Mouse (Mus musculus): Measurements from ENCODE around the gene Mpp6. TPM values are rescaled to one million over a fixed set of nuclear protein-coding genes. Genes with fewer than 3 reads are reported as not detected.

The Mpp6 gene
- total RNA-seq, 2 experiments from 2014 or later, result 85.9 to 93.5 TPM

- intact Hi-C loops (cut with DNase I), result no loop called here
Measured at GRCm38 (mm10) chr6:50137651-50138050, 27.6 kb downstream of the Mpp6 start.

GRCm38 (mm10) chr6:50139526-50139925, 29.5 kb downstream of the Mpp6 start:
- intact Hi-C loops (cut with DNase I), result no loop called here
- no peak for DNase-seq (ENCODE audit: low spot score in 2 of 2)

More at GRCm38 (mm10) chr6:50137651-50138050, 27.6 kb downstream of the Mpp6 start:
- DNase-seq (ENCODE audit: low spot score in 2 of 2), result no peak

GRCm38 (mm10) chr6:50146158-50146557, 36.1 kb downstream of the Mpp6 start:
- intact Hi-C loops (cut with DNase I), result no loop called here
- DNase-seq (ENCODE audit: low spot score in 2 of 2), result no peak

GRCm38 (mm10) chr6:50149378-50149777, 39.3 kb downstream of the Mpp6 start:
- no peak for DNase-seq (ENCODE audit: low spot score in 2 of 2)
- intact Hi-C loops (cut with DNase I), result no loop called here

- no peak for DNase-seq (ENCODE audit: low spot score in 2 of 2)
- intact Hi-C loops (cut with DNase I), result no loop called here
Measured at GRCm38 (mm10) chr6:50159842-50160241, 49.8 kb downstream of the Mpp6 start.

- intact Hi-C loops (cut with DNase I), result no loop called here
- DNase-seq (ENCODE audit: low spot score in 2 of 2), result no peak
Measured at GRCm38 (mm10) chr6:50163013-50163412, 53.0 kb downstream of the Mpp6 start.

GRCm38 (mm10) chr6:50168821-50169220, 58.8 kb downstream of the Mpp6 start:
- intact Hi-C loops (cut with DNase I), result no loop called here
- no peak for DNase-seq (ENCODE audit: low spot score in 2 of 2)

- peak in 1 of 2 experiments; percentile 38 for DNase-seq (ENCODE audit: low spot score in 2 of 2)
- intact Hi-C loops (cut with DNase I), result no loop called here
Measured at GRCm38 (mm10) chr6:50169771-50170170, 59.7 kb downstream of the Mpp6 start.

GRCm38 (mm10) chr6:50175736-50176135, 65.7 kb downstream of the Mpp6 start:
- no peak for DNase-seq (ENCODE audit: low spot score in 2 of 2)
- intact Hi-C loops (cut with DNase I), result no loop called here

- DNase-seq (ENCODE audit: low spot score in 2 of 2), result peak in 1 of 2 experiments; percentile 26
- intact Hi-C loops (cut with DNase I), result loop anchor here (2.0 to 10.0 kb wide), 3 partner anchors 249 to 663 kb away; no protein-coding TSS in a partner anchor
Measured at GRCm38 (mm10) chr6:50180189-50180588, 70.1 kb downstream of the Mpp6 start.

- intact Hi-C loops (cut with DNase I), result loop anchor here (10.0 kb wide), 1 partner anchor 357 kb away; no protein-coding TSS in a partner anchor
- DNase-seq (ENCODE audit: low spot score in 2 of 2), result no peak
Measured at GRCm38 (mm10) chr6:50187955-50188354, 77.9 kb downstream of the Mpp6 start.

GRCm38 (mm10) chr6:50189376-50189775, 79.3 kb downstream of the Mpp6 start:
- intact Hi-C loops (cut with DNase I), result loop anchor here (10.0 kb wide), 1 partner anchor 355 kb away; no protein-coding TSS in a partner anchor

GRCm38 (mm10) chr6:50191605-50192004, 81.6 kb downstream of the Mpp6 start:
- no peak for DNase-seq (ENCODE audit: low spot score in 2 of 2)
- intact Hi-C loops (cut with DNase I), result no loop called here

More at GRCm38 (mm10) chr6:50189376-50189775, 79.3 kb downstream of the Mpp6 start:
- no peak for DNase-seq (ENCODE audit: low spot score in 2 of 2)

GRCm38 (mm10) chr6:50192169-50192568, 82.1 kb downstream of the Mpp6 start:
- intact Hi-C loops (cut with DNase I), result no loop called here
- no peak for DNase-seq (ENCODE audit: low spot score in 2 of 2)

- no peak for DNase-seq (ENCODE audit: low spot score in 2 of 2)
- intact Hi-C loops (cut with DNase I), result no loop called here
Measured at GRCm38 (mm10) chr6:50192822-50193221, 82.8 kb downstream of the Mpp6 start.

- intact Hi-C loops (cut with DNase I), result no loop called here
- no peak for DNase-seq (ENCODE audit: low spot score in 2 of 2)
Measured at GRCm38 (mm10) chr6:50193851-50194250, 83.8 kb downstream of the Mpp6 start.

GRCm38 (mm10) chr6:50204356-50204755, 94.3 kb downstream of the Mpp6 start:
- no peak for DNase-seq (ENCODE audit: low spot score in 2 of 2)
- intact Hi-C loops (cut with DNase I), result no loop called here

- intact Hi-C loops (cut with DNase I), result no loop called here
- DNase-seq (ENCODE audit: low spot score in 2 of 2), result no peak
Measured at GRCm38 (mm10) chr6:50205093-50205492, 95.1 kb downstream of the Mpp6 start.

GRCm38 (mm10) chr6:50214711-50215372, 104.8 kb downstream of the Mpp6 start:
- intact Hi-C loops (cut with DNase I), result no loop called here
- DNase-seq (ENCODE audit: low spot score in 2 of 2), result no peak

- intact Hi-C loops (cut with DNase I), result no loop called here
- DNase-seq (ENCODE audit: low spot score in 2 of 2), result no peak
Measured at GRCm38 (mm10) chr6:50215373-50215745, 105.3 kb downstream of the Mpp6 start.

GRCm38 (mm10) chr6:50215986-50216385, 105.9 kb downstream of the Mpp6 start:
- intact Hi-C loops (cut with DNase I), result no loop called here
- no peak for DNase-seq (ENCODE audit: low spot score in 2 of 2)

- intact Hi-C loops (cut with DNase I), result no loop called here
- no peak for DNase-seq (ENCODE audit: low spot score in 2 of 2)
Measured at GRCm38 (mm10) chr6:50218628-50219027, 108.6 kb downstream of the Mpp6 start.

All from left cerebral cortex, postnatal 25 days (tissue).